Mouse (Mus musculus) cortical plate, adult 2 months (tissue): ENCODE data around the gene Ing4.

Experiments used
- CTCF ChIP-seq: fragments of 200-500 bp; IDR thresholded peaks from 2 replicates; pipeline ENCODE4 v1.5.1; 2011; ENCODE audit warnings: mild to moderate bottlenecking, control low read depth, low read length; ENCODE audit not compliant: insufficient read depth; ENCODE audit errors: extremely low read depth
- POLR2A ChIP-seq: fragments of 200-500 bp; IDR thresholded peaks from 2 replicates; pipeline ENCODE4 v1.6.1; 2011; ENCODE audit warnings: mild to moderate bottlenecking, low read length, control low read depth; ENCODE audit not compliant: insufficient read depth; ENCODE audit errors: extremely low read depth

- TF ChIP-seq CTCF (no peak), POLR2A (peak; percentile 49; the same call in 1 of the 2 replicates)
Measured at GRCm38 (mm10) chr6:125039533-125040153, at the start of gene Ing4.
